Mouse (Mus musculus) monocyte, adult 5-6 weeks (primary cell): ENCODE measurements at regions not wholly inside any gene's neighbourhood (a gene's known extent, or its start where the extent isn't known, plus 50 kb on each side); places are given as distances from the start of the nearest gene placed in this dataset.

Experiments used
- ATAC-seq: fragments of 153-309, 156-312 bp; replicated peaks from 2 replicates; pipeline ENCODE4 v1.8.0; 2017; ENCODE audit warnings: mild to moderate bottlenecking; ENCODE audit not compliant: low TSS enrichment, insufficient number of reproducible peaks, severe bottlenecking, poor library complexity, low FRiP score

- ATAC-seq = no peak
Observed at GRCm38 (mm10) chr17:82731561-82731960, 483.5 kb upstream of the Pkdcc start.

- no peak for ATAC-seq
Observed at GRCm38 (mm10) chr17:82742445-82742844, 472.6 kb upstream of the Pkdcc start.

DNA sequence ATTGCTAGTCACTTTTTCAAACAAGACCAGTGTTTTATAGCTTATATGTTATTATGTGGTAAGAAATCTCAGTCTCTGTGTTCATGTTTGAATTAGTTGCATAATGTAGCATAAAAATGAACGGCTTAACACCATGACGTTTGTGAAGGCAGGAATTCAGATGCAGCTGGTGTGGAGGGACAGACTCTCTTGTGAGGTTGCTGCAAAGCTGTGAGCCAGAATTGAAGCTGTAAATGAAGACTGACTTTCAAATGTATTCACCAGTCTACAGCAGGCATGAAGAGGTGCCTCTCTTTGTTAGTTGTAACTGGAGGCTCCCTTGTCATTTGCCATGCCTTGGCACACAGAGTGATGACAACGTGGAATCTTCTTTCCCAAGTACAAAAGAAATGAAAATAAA, 457.7 kb upstream of the Pkdcc start:
- ATAC-seq = no peak

GRCm38 (mm10) chr17:82779096-82779495, 436.0 kb upstream of the Pkdcc start:
- no peak for ATAC-seq

DNA sequence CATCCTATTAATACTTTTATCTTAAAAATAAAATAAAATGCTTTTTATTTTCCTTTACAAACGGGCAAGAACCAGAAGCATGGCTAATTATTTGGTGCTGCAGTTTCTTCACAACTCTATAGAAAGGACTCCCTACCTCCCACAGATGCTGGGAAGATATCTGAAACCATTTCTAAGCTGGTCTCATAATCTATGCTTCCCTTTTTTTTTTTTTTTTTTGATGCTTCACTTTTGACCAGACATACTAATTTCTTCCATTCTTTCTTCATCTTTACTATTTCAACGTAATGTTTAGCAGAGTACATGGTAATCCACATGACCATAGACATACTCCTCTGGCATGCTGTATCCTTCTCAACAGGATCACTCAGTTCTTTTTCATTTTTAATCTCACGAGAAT, 393.0 kb upstream of the Pkdcc start:
- ATAC-seq = no peak

- ATAC-seq = no peak
Observed at GRCm38 (mm10) chr17:82824057-82824456, 391.0 kb upstream of the Pkdcc start.

DNA sequence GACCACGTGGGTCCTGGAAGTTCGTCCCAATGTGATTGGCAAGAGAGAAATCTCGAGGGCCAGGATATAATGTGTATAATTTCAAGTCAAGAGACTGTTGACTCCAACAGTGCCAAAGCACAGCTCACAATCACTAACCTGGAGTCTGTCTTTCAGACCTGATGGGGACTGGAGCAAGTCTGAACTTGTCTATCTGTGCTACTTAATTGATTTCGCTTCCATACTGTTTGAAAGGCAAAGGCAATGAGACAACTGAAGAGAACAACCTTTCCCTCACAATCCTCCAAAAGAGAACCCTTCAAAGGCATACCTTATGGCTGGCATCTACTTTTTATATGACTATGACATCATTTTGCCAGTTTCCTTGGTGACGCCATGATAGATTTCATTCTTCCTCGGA, 390.5 kb upstream of the Pkdcc start:
- no peak for ATAC-seq

DNA sequence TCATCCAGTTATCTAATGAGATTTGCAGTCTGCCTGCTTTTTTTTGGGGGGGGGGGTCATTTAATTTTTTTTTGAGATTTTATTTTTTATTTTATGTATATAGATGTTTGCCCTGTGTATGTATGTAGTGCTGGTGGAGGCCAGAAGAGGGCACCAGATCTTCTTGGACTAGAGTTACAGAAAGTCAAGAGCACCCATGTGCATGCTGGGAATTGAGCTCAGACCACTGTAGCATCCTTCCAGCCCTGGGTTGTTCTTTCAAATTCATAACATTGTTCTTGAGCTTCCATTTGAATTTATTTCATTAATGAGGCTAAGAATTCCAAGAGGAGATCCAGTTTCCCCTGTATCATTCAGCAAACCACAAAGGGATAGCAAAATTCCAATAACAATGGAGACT, 387.9 kb upstream of the Pkdcc start:
- no peak for ATAC-seq

GRCm38 (mm10) chr17:82827841-82828240, 387.3 kb upstream of the Pkdcc start:
- ATAC-seq = no peak

- no peak for ATAC-seq
Observed at GRCm38 (mm10) chr17:82828434-82828997, 386.6 kb upstream of the Pkdcc start.

DNA sequence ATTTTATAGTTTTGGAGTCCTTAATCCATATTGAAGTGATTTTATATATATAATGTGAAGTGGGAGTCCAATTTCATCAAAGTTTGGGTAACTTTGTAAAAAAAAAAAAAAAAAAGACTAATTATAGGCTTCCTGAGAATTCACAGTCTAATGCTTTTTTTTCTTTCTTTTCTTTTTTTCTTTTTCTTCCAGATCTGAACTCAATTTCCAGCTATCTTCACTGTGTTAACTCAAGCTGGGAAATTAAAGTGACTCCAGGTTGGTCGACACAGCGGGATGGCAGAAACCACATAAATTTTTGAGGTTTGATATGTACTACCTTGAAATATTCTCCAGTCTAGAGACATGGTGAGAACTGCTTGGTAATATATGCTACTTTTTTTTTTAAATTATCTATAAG, 385.7 kb upstream of the Pkdcc start:
- no peak for ATAC-seq

GRCm38 (mm10) chr17:82834177-82834576, 380.9 kb upstream of the Pkdcc start:
- no peak for ATAC-seq

- ATAC-seq = no peak
Observed at GRCm38 (mm10) chr17:82836115-82836514, 379.0 kb upstream of the Pkdcc start.

DNA sequence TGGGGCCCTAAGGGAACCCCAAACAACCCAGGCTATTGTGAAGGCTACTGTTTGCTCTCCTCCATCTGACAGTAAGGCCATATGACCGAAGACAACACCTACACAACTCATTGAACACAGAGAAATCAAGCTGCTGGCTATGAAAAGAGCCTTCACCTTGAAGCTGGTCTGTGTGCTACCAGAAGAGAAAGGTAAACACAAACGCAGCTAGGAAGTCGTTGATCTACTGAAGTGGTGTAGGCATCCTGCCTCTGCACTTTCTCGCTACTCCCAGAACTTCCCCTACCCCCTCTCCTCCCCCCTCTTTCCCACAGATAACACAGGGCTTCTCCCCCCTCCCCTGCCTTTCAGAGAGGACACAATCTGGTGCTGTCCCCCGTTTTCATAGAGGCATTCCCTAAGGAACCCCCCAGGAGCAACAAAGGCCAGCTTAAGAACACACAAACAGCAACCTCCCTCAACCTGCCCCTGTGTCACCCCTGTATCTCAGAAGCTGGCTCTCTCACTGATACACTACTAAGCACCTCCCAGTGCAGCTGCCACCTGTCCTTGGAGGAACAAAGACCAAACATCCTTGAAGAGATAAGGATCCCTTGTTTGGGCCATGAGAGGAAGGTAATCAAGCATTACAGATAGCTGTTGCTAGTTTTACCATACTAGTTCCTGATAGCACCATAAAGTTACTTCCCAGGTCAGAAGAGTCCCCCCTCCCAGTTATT, 368.2 kb upstream of the Pkdcc start:
- ATAC-seq = no peak

DNA sequence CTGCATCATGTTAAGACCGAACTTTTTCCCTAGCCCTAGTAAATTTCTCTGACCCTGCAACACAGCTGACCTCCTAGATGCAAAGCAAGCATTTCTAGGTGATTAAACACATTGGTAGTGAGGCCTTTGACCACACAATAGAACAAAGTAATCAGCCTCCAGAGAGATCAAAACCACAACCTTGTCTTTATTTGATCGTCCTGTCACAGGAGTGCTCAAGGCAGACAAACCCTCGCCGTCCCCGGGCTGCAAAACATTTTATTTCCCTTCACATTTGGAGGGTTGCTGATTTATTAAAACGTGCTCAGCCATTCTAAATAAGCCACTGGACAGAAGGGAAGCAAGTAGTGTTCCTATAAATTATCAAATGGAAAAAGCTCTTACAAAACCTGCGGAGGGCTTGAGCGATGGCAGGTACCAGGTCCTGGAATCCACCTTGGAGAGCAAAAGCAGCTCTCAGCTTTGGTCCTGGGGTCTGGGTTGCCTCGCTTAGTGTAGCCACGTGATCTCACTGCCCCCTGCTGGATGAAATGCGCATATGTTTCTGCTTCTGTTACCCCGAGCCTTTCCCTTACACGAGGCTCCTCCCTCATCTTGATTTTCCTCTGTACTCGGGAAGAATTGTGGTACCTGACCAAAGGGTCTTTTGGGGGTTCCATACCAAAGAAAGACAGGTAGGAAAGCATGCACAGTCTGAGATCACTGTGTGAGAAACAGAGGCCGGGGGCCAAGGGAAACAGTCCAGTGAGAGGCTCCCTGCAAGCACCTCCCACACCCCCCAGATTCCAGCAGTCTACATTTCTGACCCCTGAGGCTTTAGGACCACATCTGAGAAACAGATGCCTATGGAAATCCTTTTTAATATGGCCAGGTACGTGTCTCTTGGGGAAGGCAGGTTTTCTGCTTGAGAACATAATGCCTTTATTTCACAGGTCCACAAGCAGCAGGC, 357.6 kb upstream of the Pkdcc start:
- ATAC-seq = no peak

- ATAC-seq = no peak
Observed at GRCm38 (mm10) chr17:82860391-82860790, 354.7 kb upstream of the Pkdcc start.

DNA sequence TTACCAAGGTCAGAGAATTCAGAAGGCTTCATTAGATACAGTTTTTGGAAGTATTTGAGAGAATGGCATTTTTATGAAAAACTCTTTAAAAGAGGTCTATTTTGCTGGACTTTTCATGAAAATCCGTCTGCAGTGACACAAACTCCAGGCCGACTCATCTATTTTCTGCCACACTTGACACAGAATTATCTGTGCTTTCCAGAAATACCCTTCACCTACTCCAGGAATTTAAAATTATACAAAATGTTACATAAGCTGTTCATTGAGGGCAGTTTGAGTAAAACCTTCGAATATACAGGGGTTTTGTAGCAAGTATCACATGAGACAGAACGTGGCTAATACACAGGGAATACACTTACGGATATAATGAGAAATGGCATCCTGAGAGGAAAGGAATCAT, 354.1 kb upstream of the Pkdcc start:
- no peak for ATAC-seq

DNA sequence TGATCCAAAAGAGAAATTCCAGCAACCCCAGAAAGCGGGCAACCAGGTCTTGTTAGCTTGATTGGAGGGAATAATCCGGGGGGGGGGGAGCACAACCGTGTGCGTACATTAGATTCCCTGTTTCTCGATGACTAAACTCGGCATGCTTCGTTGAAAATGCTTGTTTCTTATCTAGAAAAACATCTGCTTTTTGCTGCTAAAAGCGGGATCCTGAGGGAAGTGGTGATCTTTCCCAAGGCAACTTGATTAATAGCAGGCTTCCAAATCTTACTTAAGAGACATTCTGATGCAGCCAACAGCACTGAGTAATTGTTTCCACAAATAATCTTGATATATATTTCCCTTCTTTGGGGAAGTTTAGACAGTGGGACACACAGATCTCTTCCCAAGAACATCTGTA, 338.0 kb upstream of the Pkdcc start:
- no peak for ATAC-seq

DNA sequence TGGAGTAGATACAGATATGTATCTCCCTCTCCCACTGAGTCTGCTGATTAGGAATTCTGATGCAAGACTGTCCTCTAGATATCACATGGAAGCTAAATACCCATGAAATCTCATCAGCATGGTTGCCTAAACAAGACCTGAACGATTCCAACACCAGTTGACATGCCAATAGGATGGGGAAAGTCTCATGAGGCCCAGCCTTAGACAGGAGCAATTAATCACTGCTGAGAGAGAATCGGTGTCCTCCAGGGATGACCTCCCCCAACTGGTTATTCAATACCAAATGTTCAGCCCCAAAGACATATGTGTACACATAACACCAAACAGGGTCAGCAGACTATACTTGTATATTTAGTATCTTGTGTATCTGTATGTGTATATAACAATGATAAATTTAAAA, 314.5 kb upstream of the Pkdcc start:
- no peak for ATAC-seq
